Mouse (Mus musculus) limb, embryonic 10.5 days (tissue): ENCODE measurements at regions not wholly inside any gene's neighbourhood (a gene's known extent, or its start where the extent isn't known, plus 50 kb on each side); places are given as distances from the start of the nearest gene placed in this dataset.

ENCODE experiments used
- DNase-seq: peaks from one replicate; pipeline ENCODE4 v3.0.0-alpha.2; 2017; ENCODE audit warnings: low spot score
- H3K27ac ChIP-seq: fragments of 300-500 bp; sonication (generic); 2 replicates; pipeline ENCODE4 v1.5.1; 2016; ENCODE audit warnings: mild to moderate bottlenecking
- H3K27me3 ChIP-seq: fragments of 300-500 bp; sonication (generic); 2 replicates; pipeline ENCODE4 v1.6.1; 2016; ENCODE audit warnings: low read depth, mild to moderate bottlenecking; ENCODE audit not compliant: poor library complexity, severe bottlenecking
- H3K36me3 ChIP-seq: fragments of 300-500 bp; sonication (generic); 2 replicates; pipeline ENCODE4 v1.6.1; 2016; ENCODE audit warnings: mild to moderate bottlenecking, moderate library complexity
- H3K4me1 ChIP-seq: fragments of 300-500 bp; sonication (generic); 2 replicates; pipeline ENCODE4 v1.6.1; 2016
- H3K4me3 ChIP-seq: fragments of 300-500 bp; sonication (generic); 2 replicates; pipeline ENCODE4 v1.5.1; 2016; ENCODE audit warnings: mild to moderate bottlenecking, moderate library complexity
- H3K9me3 ChIP-seq: fragments of 300-500 bp; sonication (generic); replicated peaks from 2 replicates; pipeline ENCODE4 v1.6.1; 2016; ENCODE audit warnings: mild to moderate bottlenecking
- WGBS: fragments of 180-500 bp; shearing (Covaris S2); methylation state at CpG from one replicate; pipeline ENCODE4 v1.1.7; 2016; 5-methylcytosine and 5-hydroxymethylcytosine counted together

GRCm38 (mm10) chr16:78208321-78208720 is 93.0 kb upstream of the Cxadr start:
- no peak overlapping the region for H3K4me3 ChIP-seq
- H3K36me3 ChIP-seq = no peaks in the 10 kb centered on the region
- H3K27me3 ChIP-seq = no peaks in the 10 kb centered on the region
- no peak overlapping the region for H3K27ac ChIP-seq
- WGBS = 92% methylated on average over 5 of the region's 5 CpGs
- no peaks in the 10 kb centered on the region for H3K4me1 ChIP-seq
- H3K9me3 ChIP-seq = no peaks in the 10 kb centered on the region
- no peak for DNase-seq

GRCm38 (mm10) chr16:78204332-78204731 is 97.0 kb upstream of the Cxadr start:
- no peaks in the 10 kb centered on the region for H3K9me3 ChIP-seq
- no peaks in the 10 kb centered on the region for H3K36me3 ChIP-seq
- WGBS = 91% methylated on average over 9 of the region's 9 CpGs
- no peak for DNase-seq
- no peaks in the 10 kb centered on the region for H3K4me1 ChIP-seq
- H3K27me3 ChIP-seq = no peaks in the 10 kb centered on the region
- H3K27ac ChIP-seq = no peak overlapping the region
- H3K4me3 ChIP-seq = no peak overlapping the region

- H3K4me1 ChIP-seq = no peaks in the 10 kb centered on the region
- 86% methylated on average over 12 of the region's 12 CpGs for whole genome bisulfite sequencing
Measured at GRCm38 (mm10) chr16:78200044-78200830, 101.1 kb upstream of the Cxadr start.

GRCm38 (mm10) chr16:78199252-78199651 is 102.0 kb upstream of the Cxadr start:
- no peak overlapping the region for H3K4me3 ChIP-seq
- H3K9me3 ChIP-seq = no peaks in the 10 kb centered on the region
- WGBS = 80% methylated on average over 10 of the region's 10 CpGs

More at GRCm38 (mm10) chr16:78200044-78200830, 101.1 kb upstream of the Cxadr start:
- Histone ChIP-seq H3K4me3 (no peak overlapping the region), H3K9me3 (no peaks in the 10 kb centered on the region), H3K27ac (no peak overlapping the region), H3K36me3 (no peaks in the 10 kb centered on the region), H3K27me3 (no peaks in the 10 kb centered on the region)
- no peak for DNase-seq

GRCm38 (mm10) chr16:78198642-78199121 is 102.6 kb upstream of the Cxadr start:
- Histone ChIP-seq H3K27ac (no peak overlapping the region), H3K27me3 (no peaks in the 10 kb centered on the region), H3K4me1 (no peaks in the 10 kb centered on the region), H3K4me3 (no peak overlapping the region), H3K9me3 (no peaks in the 10 kb centered on the region), H3K36me3 (no peaks in the 10 kb centered on the region)
- 10% methylated on average over 16 of the region's 16 CpGs for WGBS
- DNase-seq = peak; percentile 83

More at GRCm38 (mm10) chr16:78199252-78199651, 102.0 kb upstream of the Cxadr start:
- Histone ChIP-seq H3K27me3 (no peaks in the 10 kb centered on the region), H3K27ac (no peak overlapping the region), H3K4me1 (no peaks in the 10 kb centered on the region), H3K36me3 (no peaks in the 10 kb centered on the region)
- DNase-seq = no peak

GRCm38 (mm10) chr16:78197252-78197896 is 103.9 kb upstream of the Cxadr start:
- Histone ChIP-seq H3K9me3 (no peaks in the 10 kb centered on the region), H3K36me3 (no peaks in the 10 kb centered on the region), H3K4me3 (no peak overlapping the region), H3K27ac (no peak overlapping the region), H3K4me1 (no peaks in the 10 kb centered on the region), H3K27me3 (no peaks in the 10 kb centered on the region)
- peak; percentile 87 for DNase-seq
- 22% methylated on average over 10 of the region's 10 CpGs for WGBS

GRCm38 (mm10) chr16:78170627-78171605 is 130.4 kb upstream of the Cxadr start:
- H3K27ac ChIP-seq = no peak overlapping the region
- no peaks in the 10 kb centered on the region for H3K36me3 ChIP-seq
- H3K4me3 ChIP-seq = no peak overlapping the region
- H3K27me3 ChIP-seq = no peaks in the 10 kb centered on the region
- H3K4me1 ChIP-seq = no peaks in the 10 kb centered on the region
- no peak for DNase-seq
- H3K9me3 ChIP-seq = no peaks in the 10 kb centered on the region
- 87% methylated on average over 9 of the region's 9 CpGs for WGBS

GRCm38 (mm10) chr16:78156876-78157232 is 144.4 kb upstream of the Cxadr start:
- Histone ChIP-seq H3K27me3 (no peaks in the 10 kb centered on the region), H3K4me3 (no peak overlapping the region), H3K4me1 (no peaks in the 10 kb centered on the region; the same call in 1 of the 2 replicates), H3K27ac (no peak overlapping the region), H3K9me3 (no peaks in the 10 kb centered on the region), H3K36me3 (no peaks in the 10 kb centered on the region)
- 81% methylated on average over 3 of the region's 3 CpGs for WGBS
- DNase-seq = no peak

- Histone ChIP-seq H3K9me3 (no peaks in the 10 kb centered on the region), H3K4me1 (no peaks in the 10 kb centered on the region; the same call in 1 of the 2 replicates), H3K27me3 (no peaks in the 10 kb centered on the region), H3K27ac (no peak overlapping the region), H3K4me3 (no peak overlapping the region), H3K36me3 (no peaks in the 10 kb centered on the region)
- no peak for DNase-seq
- WGBS = 64% methylated on average over 7 of the region's 7 CpGs
Measured at GRCm38 (mm10) chr16:78156138-78156875, 145.0 kb upstream of the Cxadr start.

- H3K27me3 ChIP-seq = no peaks in the 10 kb centered on the region
- 74% methylated on average over 2 of the region's 2 CpGs for WGBS
- H3K9me3 ChIP-seq = no peaks in the 10 kb centered on the region
- DNase-seq = no peak
- H3K4me1 ChIP-seq = no peaks in the 10 kb centered on the region; the same call in 1 of the 2 replicates
- H3K36me3 ChIP-seq = no peaks in the 10 kb centered on the region
- no peak overlapping the region for H3K4me3 ChIP-seq
- H3K27ac ChIP-seq = no peak overlapping the region
Measured at GRCm38 (mm10) chr16:78153899-78154605, 147.2 kb upstream of the Cxadr start.

GRCm38 (mm10) chr16:78144146-78144545 is 157.1 kb upstream of the Cxadr start:
- Histone ChIP-seq H3K27ac (no peak overlapping the region), H3K4me1 (0 out of 2 replicates have a peak, but pooled peaks cover 3% of the 10 kb centered on the region), H3K4me3 (no peak overlapping the region), H3K27me3 (no peaks in the 10 kb centered on the region), H3K9me3 (no peaks in the 10 kb centered on the region), H3K36me3 (no peaks in the 10 kb centered on the region)
- no peak for DNase-seq
- 74% methylated on average over 1 of the region's 1 CpGs for WGBS
